ENCODE assay signal across 8 mouse cellular contexts in genomic region chr8:3387286-3387685, GRCm38 (mm10). TPM values are rescaled to one million over a fixed set of nuclear protein-coding genes. Genes with fewer than 3 reads are reported as not detected.
DNase-seq lines count a peak whose midpoint lies in the region; ATAC-seq and TF ChIP-seq lines count a peak whose summit lies in the region.

No protein-coding gene starts in this region.

- intact Hi-C loops in gastrocnemius, postnatal 14 days (cut with DNase I; ENCODE audit: low total_unique reads), result no loop called here

- no peak overlapping the region for H3K4me2 ChIP-seq in lung, embryonic 16.5 days (ENCODE audit: low read depth, low read length)

- ATAC-seq in G1E (ENCODE audit: extremely low read depth, insufficient number of reproducible peaks, low FRiP score, poor library complexity, severe bottlenecking), result peak; percentile 67
- peak; percentile 62; the same call in 1 of the 2 replicates for ATAC-seq in lung, embryonic 16.5 days (ENCODE audit: low read depth)

- H3K27ac ChIP-seq in lung, embryonic 16.5 days (ENCODE audit: low read length), result no peak overlapping the region

- peak; percentile 86 for TF ChIP-seq CTCF in G1E (IDR thresholded peaks at IDR 0.05; ENCODE audit: low read depth, low read length)

- H3K4me3 ChIP-seq in G1E (ENCODE audit: low read depth, low read length), result no peak overlapping the region
- no peak overlapping the region for H3K4me3 ChIP-seq in lung, embryonic 16.5 days (ENCODE audit: low read length)

- H3K36me3 ChIP-seq in G1E (replicated peaks), result no peaks in the 10 kb centered on the region
- no peaks in the 10 kb centered on the region for H3K36me3 ChIP-seq in lung, embryonic 16.5 days (ENCODE audit: control insufficient read depth, insufficient read depth, low read length)

- no peaks in the 10 kb centered on the region for H3K9me3 ChIP-seq in G1E (replicated peaks)
- H3K9me3 ChIP-seq in lung, embryonic 16.5 days (ENCODE audit: control insufficient read depth, low read length), result no peaks in the 10 kb centered on the region

- peaks cover 37% of the 10 kb centered on the region for H3K4me1 ChIP-seq in G1E (ENCODE audit: insufficient read depth, low read depth, low read length)
- peaks cover 2% of the 10 kb centered on the region for H3K4me1 ChIP-seq in lung, embryonic 16.5 days (replicated peaks; ENCODE audit: control insufficient read depth, insufficient read depth, low read length)

- 39% methylated on average over 6 of the region's 6 CpGs for WGBS in lung, embryonic 16.5 days

- peaks cover 27% of the 10 kb centered on the region for H3K27me3 ChIP-seq in G1E (ENCODE audit: insufficient read depth, low read length)
- H3K27me3 ChIP-seq in lung, embryonic 16.5 days (ENCODE audit: control insufficient read depth, insufficient read depth, low read depth, low read length), result no peaks in the 10 kb centered on the region

- no peak overlapping the region for H3K9ac ChIP-seq in lung, embryonic 16.5 days (ENCODE audit: low read length)

- DNase-seq in 416B (ENCODE audit: low read depth) (peak; percentile 77), G1E (ENCODE audit: low spot score) (peak; percentile 55)
- peak; percentile 58 to 76 for DNase-seq in cerebellum, postnatal 25 days
- DNase-seq in gastrocnemius, postnatal 14 days, result peak; percentile 61
- DNase-seq in kidney, postnatal 14 days, result peak; percentile 75
- DNase-seq in retina, postnatal 7 days (ENCODE audit: low read depth, low spot score), result peak; percentile 51
- peak; percentile 84 for DNase-seq in thymus, postnatal 4 days

RNA-seq across cellular contexts. Expression of gene Arhgef18, which starts 5.5 kb away (rescaled TPM):
- 13.0 and 13.1 TPM in 2 replicates for total RNA-seq in G1E (2014; fragmentation: Nextera tagmentation)
- total RNA-seq in G1E (2017), result 12.4 and 13.3 TPM in 2 replicates
- 37.6 and 47.7 TPM in 2 replicates for polyA plus RNA-seq in G1E (2012)
- 1 to 10 TPM; 9.4 to 9.6 TPM for total RNA-seq in gastrocnemius, postnatal 14 days (2021)
- 6.9 and 7.6 TPM in 2 replicates for polyA plus RNA-seq in lung, embryonic 16.5 days (2015; fragmentation: Nextera tagmentation; extraction: Ambion mirVana)

RNA-seq across cellular contexts. Expression of gene A430078G23Rik, which starts 34.1 kb away (rescaled TPM):
- total RNA-seq in G1E (2014; fragmentation: Nextera tagmentation) (0.24 TPM in 1 of 2 replicates, not detected in the other), G1E (2017) (0.44 and 0.46 TPM in 2 replicates)
- 0.15 and 0.20 TPM in 2 replicates for polyA plus RNA-seq in G1E (2012)
- total RNA-seq in gastrocnemius, postnatal 14 days (2021), result under 1 TPM; 0.06 to 0.11 TPM
- polyA plus RNA-seq in lung, embryonic 16.5 days (2015; fragmentation: Nextera tagmentation; extraction: Ambion mirVana), result 0.20 and 0.70 TPM in 2 replicates
